Mouse (Mus musculus): ENCODE measurements around the gene Gpr4.

DNA sequence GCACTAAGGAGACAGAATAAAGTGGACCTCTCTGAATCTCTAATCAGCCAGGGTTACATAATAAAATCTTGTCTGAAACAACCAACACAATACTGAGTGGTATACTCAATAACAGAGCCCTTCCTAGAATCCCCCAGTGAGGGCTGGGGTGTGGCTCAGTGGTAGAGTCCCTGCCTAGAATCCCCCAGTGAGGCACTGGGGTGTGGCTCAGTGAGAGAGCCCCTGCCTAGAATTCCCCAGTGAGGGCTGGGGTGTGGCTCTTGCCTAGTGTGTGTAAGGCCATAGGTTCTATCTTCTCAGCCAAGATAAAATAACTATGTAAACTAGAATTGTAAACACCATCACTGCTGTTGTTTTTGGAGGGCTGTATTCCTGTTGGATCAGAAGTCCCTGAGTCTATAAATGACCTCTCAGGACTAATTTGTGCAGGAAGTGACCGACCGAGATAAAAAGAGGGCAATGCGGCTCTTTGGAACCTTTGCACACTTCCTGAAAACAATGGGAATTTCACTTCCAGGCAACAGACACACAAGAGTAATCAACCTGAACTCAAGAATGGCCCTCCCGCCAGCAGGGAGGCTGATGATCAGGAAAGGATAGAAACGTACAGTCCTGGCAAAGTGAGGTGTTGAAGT, 1.2 kb upstream of the Gpr4 start:
- no peak for TF ChIP-seq GATA1 (IDR thresholded peaks at IDR 0.05; ENCODE audit: borderline replicate concordance, low read length)
- TF ChIP-seq FLI1 (IDR thresholded peaks at IDR 0.05; ENCODE audit: low read length): no peak

Measured in megakaryocyte, embryonic 14.5 days (primary cell).